Mouse (Mus musculus) liver, embryonic 15.5 days (tissue): ENCODE measurements around the gene Tal1. TPM values are rescaled to one million over a fixed set of nuclear protein-coding genes. Genes with fewer than 3 reads are reported as not detected.

Experiments used
- ATAC-seq: fragments of 200-750 bp; cut with Nextera tagmentation; 2 replicates; pipeline ENCODE4 v1.8.0; 2017; ENCODE audit warnings: moderate number of reproducible peaks, mild to moderate bottlenecking, moderate library complexity; ENCODE audit not compliant: insufficient read depth
- H3K27ac ChIP-seq: fragments of 300-500 bp; sonication (generic); replicated peaks from 2 replicates; pipeline ENCODE4 v1.5.1; 2015; ENCODE audit warnings: mild to moderate bottlenecking, inconsistent platforms
- H3K27me3 ChIP-seq: fragments of 300-500 bp; sonication (generic); 2 replicates; pipeline ENCODE4 v1.6.1; 2015; ENCODE audit warnings: mild to moderate bottlenecking, inconsistent platforms
- H3K36me3 ChIP-seq: fragments of 300-500 bp; sonication (generic); replicated peaks from 2 replicates; pipeline ENCODE4 v1.6.1; 2015; ENCODE audit warnings: moderate library complexity, mild to moderate bottlenecking, inconsistent platforms
- H3K4me1 ChIP-seq: fragments of 300-500 bp; sonication (generic); replicated peaks from 2 replicates; pipeline ENCODE4 v1.6.1; 2015; ENCODE audit warnings: inconsistent platforms
- H3K4me2 ChIP-seq: fragments of 300-500 bp; sonication (generic); 2 replicates; pipeline ENCODE4 v1.6.1; 2015; ENCODE audit warnings: moderate library complexity, mild to moderate bottlenecking, inconsistent platforms
- H3K4me3 ChIP-seq: fragments of 300-500 bp; sonication (generic); replicated peaks from 2 replicates; pipeline ENCODE4 v1.5.1; 2015; ENCODE audit warnings: mild to moderate bottlenecking, inconsistent platforms
- H3K9ac ChIP-seq: fragments of 300-500 bp; sonication (generic); 2 replicates; pipeline ENCODE4 v1.6.1; 2015; ENCODE audit warnings: moderate library complexity, mild to moderate bottlenecking, inconsistent platforms
- H3K9me3 ChIP-seq: fragments of 300-500 bp; sonication (generic); replicated peaks from 2 replicates; pipeline ENCODE4 v1.6.1; 2016; ENCODE audit warnings: inconsistent platforms
- WGBS: fragments of 180-500 bp; shearing (Covaris S2); methylation state at CpG from one replicate; pipeline ENCODE4 v1.1.7; 2015; ENCODE audit warnings: mixed read lengths; ENCODE audit not compliant: insufficient replicate concordance; 5-methylcytosine and 5-hydroxymethylcytosine counted together
- polyA plus RNA-seq: library from polyadenylated mRNA; unstranded; fragments of >200 nt; fragmentation: Nextera tagmentation; extraction: Ambion mirVana; gene quantifications from 2 replicates; pipeline ENCODE4 v1.2.1, GENCODE M21; 2015

Tal1 gene
- polyA plus RNA-seq, 1 experiment from 2014 or later, result 26.5 TPM

DNA sequence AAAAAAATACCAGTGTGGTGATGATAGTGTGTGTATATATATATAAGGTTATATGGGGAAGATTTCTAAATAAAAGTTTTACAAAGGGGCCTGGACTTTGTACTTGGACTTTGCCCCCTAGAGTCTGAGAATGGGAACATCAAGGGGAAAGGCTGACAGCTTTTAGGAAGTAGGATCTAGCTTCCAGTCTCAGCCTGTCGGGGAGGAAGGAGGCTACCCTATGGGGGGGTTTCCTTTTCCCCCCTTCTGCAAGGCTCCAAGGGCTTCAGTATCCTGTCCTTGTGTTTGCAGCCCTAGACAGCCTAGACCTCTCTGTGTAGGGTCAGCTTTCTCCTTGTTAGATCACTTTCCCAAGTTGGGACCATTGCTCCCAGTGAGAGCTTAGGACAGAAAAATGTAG is 15.4 kb downstream of the Tal1 start:
- H3K27ac ChIP-seq, result peak overlapping the region; percentile 51; the same call in 1 of the 2 replicates
- peaks cover 53% of the 10 kb centered on the region for H3K36me3 ChIP-seq
- no peak overlapping the region for H3K9ac ChIP-seq
- no peak overlapping the region for H3K4me3 ChIP-seq
- 10% methylated on average over 1 of the region's 1 CpGs for WGBS
- no peaks in the 10 kb centered on the region for H3K9me3 ChIP-seq
- H3K4me2 ChIP-seq, result no peak overlapping the region
- no peaks in the 10 kb centered on the region for H3K27me3 ChIP-seq
- peaks cover 52% of the 10 kb centered on the region for H3K4me1 ChIP-seq
- ATAC-seq, result 0 out of 2 replicates have a peak, but pooled peaks have one; percentile 16

- peaks cover 21% of the 10 kb centered on the region for H3K36me3 ChIP-seq
- no peak for ATAC-seq
- no peak overlapping the region for H3K4me3 ChIP-seq
- 69% methylated on average over 1 of the region's 1 CpGs for WGBS
- no peak overlapping the region for H3K4me2 ChIP-seq
- no peaks in the 10 kb centered on the region for H3K27me3 ChIP-seq
- peaks cover 37% of the 10 kb centered on the region for H3K4me1 ChIP-seq
- H3K27ac ChIP-seq, result peak overlapping the region; percentile 62
- H3K9me3 ChIP-seq, result no peaks in the 10 kb centered on the region
- H3K9ac ChIP-seq, result no peak overlapping the region
These were observed 18.6 kb downstream of the Tal1 start for GRCm38 (mm10) chr4:115074789-115075188.

DNA sequence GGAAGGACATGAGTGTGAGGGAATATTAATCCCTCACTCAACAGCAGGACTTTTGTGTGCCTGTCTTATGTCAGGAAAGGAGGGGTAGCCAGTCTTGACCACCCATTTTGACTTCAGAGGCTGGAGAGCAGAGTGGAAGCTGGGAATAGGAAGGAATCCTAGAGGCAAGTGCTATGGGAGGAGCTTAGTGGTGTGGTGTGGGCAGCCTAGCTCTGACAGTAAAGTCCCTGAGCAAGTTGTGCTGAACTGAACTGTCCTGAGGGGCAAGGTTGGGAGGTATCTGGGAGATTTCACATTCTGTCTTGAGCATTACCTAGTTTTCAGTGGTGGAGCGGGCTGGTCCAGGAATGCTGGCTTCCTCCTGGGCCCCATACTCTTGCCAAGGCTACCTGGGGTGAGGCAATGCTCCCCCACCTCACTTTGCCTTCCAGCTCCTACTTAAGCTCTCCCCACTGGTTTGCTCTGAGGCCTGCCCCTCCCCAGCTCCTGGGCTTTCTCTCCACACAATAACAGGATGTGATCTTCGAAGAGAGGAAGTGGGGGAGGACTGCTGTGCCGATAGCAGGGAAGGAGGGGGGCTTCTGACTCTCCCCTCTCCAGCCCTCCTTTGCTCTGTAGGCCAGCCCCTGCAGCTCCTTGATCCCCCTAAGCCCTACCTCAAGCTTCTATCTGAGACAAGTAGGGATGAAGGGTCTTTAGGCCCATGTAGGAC is 19.1 kb downstream of the Tal1 start:
- no peak overlapping the region for H3K4me3 ChIP-seq
- H3K36me3 ChIP-seq, result peaks cover 16% of the 10 kb centered on the region
- H3K9me3 ChIP-seq, result no peaks in the 10 kb centered on the region
- peak; percentile 41; the same call in 1 of the 2 replicates for ATAC-seq
- peak overlapping the region; percentile 62 for H3K27ac ChIP-seq
- H3K9ac ChIP-seq, result 0 out of 2 replicates have a peak overlapping the region, but pooled peaks have one; percentile 18
- H3K27me3 ChIP-seq, result no peaks in the 10 kb centered on the region
- WGBS, result 22% methylated on average over 3 of the region's 3 CpGs
- peaks cover 31% of the 10 kb centered on the region for H3K4me1 ChIP-seq
- no peak overlapping the region for H3K4me2 ChIP-seq

DNA sequence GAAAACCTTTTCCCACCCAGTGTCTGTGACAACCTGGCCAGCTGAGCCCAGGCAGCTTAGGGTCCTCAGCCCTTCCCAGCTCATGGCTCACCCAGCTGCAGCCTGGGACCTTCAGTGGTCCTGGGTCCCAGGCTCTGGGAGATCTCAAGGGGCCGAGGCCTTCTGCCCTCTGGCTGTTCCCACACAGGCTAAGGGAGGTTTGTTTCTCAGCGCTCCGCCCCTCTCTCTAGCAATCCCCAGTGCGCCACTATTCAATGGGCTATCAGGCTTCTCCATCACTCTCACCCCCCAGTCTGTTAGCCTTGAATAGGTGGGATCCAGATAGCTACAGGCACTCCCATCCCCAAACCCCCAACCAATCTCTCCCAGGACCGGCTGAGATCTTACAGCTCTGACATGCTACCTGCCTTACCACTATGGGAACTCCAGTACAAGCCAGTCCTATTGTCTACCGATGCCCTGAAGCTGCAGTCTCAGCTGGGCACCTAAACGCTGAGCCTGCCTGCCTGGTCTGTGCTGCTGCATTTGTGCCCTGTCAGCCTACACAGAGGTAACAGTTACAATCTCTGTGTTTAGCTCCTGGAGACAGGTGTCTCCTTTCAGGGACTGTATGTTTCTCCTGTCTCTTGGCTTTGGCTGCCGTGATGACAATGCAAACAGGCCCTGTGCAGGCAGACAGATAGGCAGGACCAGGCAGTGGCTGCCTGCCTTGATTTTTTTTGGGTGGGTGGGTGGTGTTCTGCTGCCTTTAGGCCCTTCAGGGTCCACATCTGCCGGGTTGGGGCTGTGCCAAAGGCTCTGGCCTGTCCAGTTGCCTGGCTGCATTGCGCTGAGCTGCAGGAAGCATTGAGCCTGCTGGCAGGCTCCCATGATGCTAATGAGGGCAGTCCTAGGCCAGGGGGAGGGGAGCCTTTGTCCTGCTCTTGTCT is 22.9 kb downstream of the Tal1 start:
- Histone ChIP-seq H3K27ac (no peak overlapping the region), H3K36me3 (no peaks in the 10 kb centered on the region), H3K27me3 (no peaks in the 10 kb centered on the region), H3K4me2 (no peak overlapping the region), H3K9ac (no peak overlapping the region), H3K9me3 (no peaks in the 10 kb centered on the region), H3K4me3 (no peak overlapping the region), H3K4me1 (peaks cover 38% of the 10 kb centered on the region)
- ATAC-seq, result no peak
- 49% methylated on average over 10 of the region's 10 CpGs for WGBS

- no peaks in the 10 kb centered on the region for H3K27me3 ChIP-seq
- H3K9me3 ChIP-seq, result no peaks in the 10 kb centered on the region
- no peak for ATAC-seq
- no peaks in the 10 kb centered on the region for H3K36me3 ChIP-seq
- H3K4me3 ChIP-seq, result no peak overlapping the region
- no peak overlapping the region for H3K9ac ChIP-seq
- H3K4me1 ChIP-seq, result peaks cover 33% of the 10 kb centered on the region
- 52% methylated on average over 5 of the region's 5 CpGs for WGBS
- no peak overlapping the region for H3K27ac ChIP-seq
- no peak overlapping the region for H3K4me2 ChIP-seq
These were observed 23.7 kb downstream of the Tal1 start for GRCm38 (mm10) chr4:115079821-115080349.

GRCm38 (mm10) chr4:115083031-115083430 is 26.8 kb downstream of the Tal1 start:
- H3K9ac ChIP-seq, result no peak overlapping the region
- ATAC-seq, result no peak
- H3K27ac ChIP-seq, result no peak overlapping the region
- H3K4me2 ChIP-seq, result no peak overlapping the region
- 80% methylated on average over 3 of the region's 3 CpGs for WGBS
- H3K9me3 ChIP-seq, result no peaks in the 10 kb centered on the region
- no peaks in the 10 kb centered on the region for H3K36me3 ChIP-seq
- H3K27me3 ChIP-seq, result 0 out of 2 replicates have a peak, but pooled peaks cover 9% of the 10 kb centered on the region
- no peak overlapping the region for H3K4me3 ChIP-seq
- peaks cover 49% of the 10 kb centered on the region for H3K4me1 ChIP-seq

DNA sequence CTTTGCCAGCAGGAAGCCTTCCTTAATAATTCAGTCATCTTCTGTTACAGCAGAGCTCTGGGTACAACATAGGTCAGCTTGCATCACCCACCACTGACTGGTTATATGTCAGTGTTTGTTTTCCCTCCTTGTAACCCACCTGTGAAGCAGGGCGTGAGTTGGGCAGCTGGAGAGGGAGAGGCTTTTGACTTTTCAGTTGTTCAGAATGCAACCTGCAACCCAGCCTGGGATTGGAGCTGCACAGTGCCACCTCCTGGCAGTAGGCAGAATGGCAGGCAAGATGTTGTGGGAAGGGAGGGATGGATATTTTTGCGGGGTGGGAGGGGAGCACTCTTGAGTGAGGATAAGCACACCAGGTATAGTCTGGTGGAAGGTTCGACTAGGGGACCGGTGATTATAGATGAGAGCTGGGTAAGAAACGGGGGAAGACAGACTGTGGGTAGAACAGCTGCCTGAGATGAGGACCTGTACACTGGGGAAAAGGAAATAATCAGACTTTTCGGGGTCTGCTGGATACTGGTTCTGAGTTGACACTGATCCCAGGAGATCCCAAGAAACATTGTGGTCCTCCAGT is 29.4 kb downstream of the Tal1 start:
- no peak overlapping the region for H3K4me2 ChIP-seq
- H3K27me3 ChIP-seq, result 0 out of 2 replicates have a peak, but pooled peaks cover 9% of the 10 kb centered on the region
- H3K9ac ChIP-seq, result no peak overlapping the region
- H3K27ac ChIP-seq, result no peak overlapping the region
- ATAC-seq, result no peak
- H3K9me3 ChIP-seq, result no peaks in the 10 kb centered on the region
- 14% methylated on average over 6 of the region's 6 CpGs for WGBS
- no peaks in the 10 kb centered on the region for H3K36me3 ChIP-seq
- H3K4me3 ChIP-seq, result no peak overlapping the region
- H3K4me1 ChIP-seq, result peaks cover 67% of the 10 kb centered on the region

DNA sequence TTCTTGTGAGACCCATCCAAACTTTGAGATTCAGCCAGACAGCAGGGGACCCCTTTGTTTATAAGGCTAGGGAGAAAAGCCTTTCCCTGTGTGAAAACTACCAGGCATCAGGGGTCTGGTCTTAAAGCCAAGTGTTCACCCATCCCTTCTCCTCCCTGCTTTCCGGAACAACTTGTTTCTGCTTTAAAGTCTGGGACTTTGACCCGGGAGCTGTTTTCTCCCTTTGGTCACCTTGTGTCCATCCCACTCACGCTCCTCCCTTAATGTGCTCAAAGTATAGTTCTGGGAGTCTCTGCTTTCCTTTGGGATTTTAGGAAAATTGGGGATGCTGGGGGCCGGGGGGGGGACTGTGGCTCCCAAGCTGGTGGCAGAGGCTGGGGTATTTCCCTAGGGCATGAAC is 30.0 kb downstream of the Tal1 start:
- Histone ChIP-seq H3K36me3 (no peaks in the 10 kb centered on the region), H3K27me3 (0 out of 2 replicates have a peak, but pooled peaks cover 9% of the 10 kb centered on the region), H3K9me3 (no peaks in the 10 kb centered on the region), H3K27ac (no peak overlapping the region), H3K4me2 (no peak overlapping the region), H3K9ac (no peak overlapping the region), H3K4me1 (peaks cover 70% of the 10 kb centered on the region), H3K4me3 (no peak overlapping the region)
- 67% methylated on average over 4 of the region's 4 CpGs for WGBS
- no peak for ATAC-seq

GRCm38 (mm10) chr4:115086763-115087415 is 30.7 kb downstream of the Tal1 start:
- Histone ChIP-seq H3K9ac (no peak overlapping the region), H3K4me1 (peaks cover 71% of the 10 kb centered on the region), H3K36me3 (no peaks in the 10 kb centered on the region), H3K9me3 (no peaks in the 10 kb centered on the region), H3K27me3 (0 out of 2 replicates have a peak, but pooled peaks cover 9% of the 10 kb centered on the region), H3K4me2 (no peak overlapping the region), H3K4me3 (no peak overlapping the region), H3K27ac (peak overlapping the region; percentile 42; the same call in 1 of the 2 replicates)
- no peak for ATAC-seq
- WGBS, result 46% methylated on average over 3 of the region's 3 CpGs

DNA sequence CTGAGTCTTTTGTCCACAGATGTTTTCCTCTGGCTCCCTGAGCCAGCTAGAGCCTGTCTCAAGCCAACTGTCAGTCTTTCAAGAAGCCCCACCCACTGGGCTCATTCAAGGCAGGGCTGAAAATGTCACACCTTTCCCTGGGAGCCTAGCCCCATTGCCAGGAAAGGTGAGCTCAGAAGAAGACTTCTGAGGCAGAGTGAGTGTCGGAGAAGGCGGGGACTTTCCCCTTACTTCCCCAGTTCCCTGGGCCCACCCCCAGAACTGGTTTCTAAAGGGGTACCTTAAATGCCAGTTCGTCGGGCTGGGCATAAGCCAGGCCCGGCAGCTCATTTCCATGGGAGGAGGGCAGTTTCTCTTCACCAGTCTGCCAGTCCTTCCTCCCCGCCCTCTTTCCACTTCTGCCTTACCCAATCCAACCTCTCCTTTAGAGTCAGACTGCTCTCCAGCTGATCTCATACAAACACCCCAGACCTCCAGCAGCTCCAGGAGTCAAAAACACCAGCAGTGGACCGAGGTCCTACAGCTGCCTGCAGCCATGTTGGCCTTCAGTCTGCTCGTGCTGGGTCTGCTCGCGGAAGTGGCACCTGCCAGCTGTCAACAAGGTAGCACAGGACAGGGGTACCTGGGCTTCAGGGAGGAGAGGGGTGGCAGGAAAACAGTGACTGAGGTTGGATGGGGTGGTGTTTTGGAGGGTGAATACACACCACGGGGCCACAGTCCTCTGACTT is 32.5 kb downstream of the Tal1 start, which contains the start of gene Pdzk1ip1:
Gene Pdzk1ip1, plus strand, starts transcription at position 98 of the 728 bp plus-strand sequence.
- Histone ChIP-seq H3K4me1 (peaks cover 86% of the 10 kb centered on the region), H3K27ac (peak within 1 kb of the TSS; percentile 96), H3K27me3 (0 out of 2 replicates have a peak, but pooled peaks cover 9% of the 10 kb centered on the region), H3K9ac (peak within 1 kb of the TSS; percentile 43), H3K4me3 (peak within 1 kb of the TSS; percentile 47), H3K4me2 (peak within 1 kb of the TSS; percentile 89), H3K9me3 (no peaks in the 10 kb centered on the region), H3K36me3 (no peaks in the 10 kb centered on the region)
- 44% methylated on average over 11 of the region's 11 CpGs for WGBS
- ATAC-seq, result peak; percentile 71
